Mouse (Mus musculus): ENCODE measurements around the gene Cntnap1.

DNA sequence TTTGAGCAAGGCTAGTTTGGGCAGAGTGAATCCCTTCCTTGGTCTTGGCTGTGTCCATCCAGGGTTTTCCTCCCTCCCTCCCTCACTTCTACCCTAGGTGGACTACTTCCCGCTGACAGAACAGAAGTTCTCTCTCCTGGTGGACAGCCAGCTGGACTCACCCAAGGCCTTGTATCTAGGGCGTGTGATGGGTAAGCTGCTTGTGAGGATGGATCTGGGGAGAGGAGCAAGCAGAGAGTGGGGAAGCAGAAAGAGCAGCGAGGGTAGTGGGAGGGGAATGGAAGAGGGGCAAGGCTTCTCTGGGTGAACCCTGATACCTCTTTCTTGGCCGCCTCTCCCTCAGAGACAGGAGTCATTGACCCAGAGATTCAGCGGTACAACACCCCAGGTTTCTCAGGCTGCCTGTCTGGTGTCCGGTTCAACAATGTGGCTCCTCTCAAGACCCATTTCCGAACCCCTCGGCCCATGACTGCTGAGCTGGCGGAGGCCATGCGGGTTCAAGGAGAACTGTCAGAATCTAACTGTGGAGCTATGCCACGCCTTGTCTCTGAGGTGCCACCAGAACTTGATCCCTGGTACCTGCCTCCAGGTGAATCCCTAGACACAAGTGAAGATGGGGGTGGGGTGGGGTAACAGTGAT is 18.0 kb downstream of the Cntnap1 start:
- TF ChIP-seq CTCF (IDR thresholded peaks at IDR 0.05; ENCODE audit: control insufficient read depth, insufficient read depth, insufficient replicate concordance, low read depth, low read length) (no peak), POLR2A (IDR thresholded peaks at IDR 0.05; ENCODE audit: control insufficient read depth, low read depth, low read length) (no peak)
